Mouse (Mus musculus) bone marrow, adult 2 months (tissue): ENCODE measurements at regions not wholly inside any gene's neighbourhood (a gene's known extent, or its start where the extent isn't known, plus 50 kb on each side); places are given as distances from the start of the nearest gene placed in this dataset.

Experiments
- CTCF ChIP-seq: fragments of 200-500 bp; IDR thresholded peaks from 2 replicates; pipeline ENCODE4 v1.5.1; 2011; ENCODE audit warnings: low read length, control low read depth; ENCODE audit not compliant: control insufficient read depth, insufficient read depth
- POLR2A ChIP-seq: fragments of 200-500 bp; IDR thresholded peaks from 2 replicates; pipeline ENCODE4 v1.6.1; 2011; ENCODE audit warnings: low read depth, mild to moderate bottlenecking, control low read depth, low read length, borderline replicate concordance; ENCODE audit not compliant: control insufficient read depth

DNA sequence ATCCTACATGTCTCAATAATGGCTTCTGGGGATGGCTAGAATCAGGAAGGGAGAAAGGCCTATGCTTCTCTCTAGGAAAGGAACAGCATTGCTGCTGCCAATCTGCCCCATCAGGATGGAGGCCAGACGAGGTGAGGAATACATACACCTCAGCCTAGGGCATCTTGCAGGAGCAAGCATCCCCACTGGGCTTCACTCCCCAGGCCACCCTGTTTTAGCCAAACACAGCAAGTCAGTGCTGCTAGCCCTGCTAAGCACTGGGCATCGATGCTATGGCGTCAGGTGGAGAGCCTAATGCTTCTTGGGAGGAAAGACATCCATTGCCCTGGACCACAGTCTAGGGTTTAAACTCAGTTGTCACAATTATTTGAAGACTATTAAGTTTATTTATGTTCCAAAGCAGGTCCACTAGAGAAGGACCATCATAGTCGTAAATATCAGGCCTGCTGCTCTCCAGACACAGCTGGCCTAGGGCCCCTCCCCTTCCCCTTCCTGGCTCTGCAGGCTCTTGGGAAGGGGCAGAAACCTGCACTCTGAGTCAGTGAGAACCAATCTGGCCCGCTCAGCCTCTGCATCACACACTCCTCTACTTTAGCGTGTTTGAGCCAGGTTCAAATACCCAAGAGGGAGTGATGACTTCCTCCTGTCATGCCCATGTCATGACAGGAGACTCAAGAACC lies 79.5 kb upstream of the Pkdcc start:
- no peak for TF ChIP-seq POLR2A
- TF ChIP-seq CTCF = no peak
